Mouse (Mus musculus) thymus, adult 2 months (tissue): Measurements from ENCODE around the gene Siglec1.

ENCODE experiments used
- CTCF ChIP-seq: fragments of 200-500 bp; IDR thresholded peaks from 2 replicates; pipeline ENCODE4 v1.5.1; 2012; ENCODE audit warnings: mild to moderate bottlenecking, control low read depth, low read length, moderate library complexity, borderline replicate concordance; ENCODE audit not compliant: control insufficient read depth, poor library complexity, insufficient read depth; ENCODE audit errors: extremely low read depth
- POLR2A ChIP-seq: fragments of 200-500 bp; IDR thresholded peaks from 2 replicates; pipeline ENCODE4 v1.6.1; 2012; ENCODE audit warnings: mild to moderate bottlenecking, low read length, control low read depth, moderate library complexity; ENCODE audit not compliant: control insufficient read depth, poor library complexity, insufficient read depth; ENCODE audit errors: extremely low read depth

DNA sequence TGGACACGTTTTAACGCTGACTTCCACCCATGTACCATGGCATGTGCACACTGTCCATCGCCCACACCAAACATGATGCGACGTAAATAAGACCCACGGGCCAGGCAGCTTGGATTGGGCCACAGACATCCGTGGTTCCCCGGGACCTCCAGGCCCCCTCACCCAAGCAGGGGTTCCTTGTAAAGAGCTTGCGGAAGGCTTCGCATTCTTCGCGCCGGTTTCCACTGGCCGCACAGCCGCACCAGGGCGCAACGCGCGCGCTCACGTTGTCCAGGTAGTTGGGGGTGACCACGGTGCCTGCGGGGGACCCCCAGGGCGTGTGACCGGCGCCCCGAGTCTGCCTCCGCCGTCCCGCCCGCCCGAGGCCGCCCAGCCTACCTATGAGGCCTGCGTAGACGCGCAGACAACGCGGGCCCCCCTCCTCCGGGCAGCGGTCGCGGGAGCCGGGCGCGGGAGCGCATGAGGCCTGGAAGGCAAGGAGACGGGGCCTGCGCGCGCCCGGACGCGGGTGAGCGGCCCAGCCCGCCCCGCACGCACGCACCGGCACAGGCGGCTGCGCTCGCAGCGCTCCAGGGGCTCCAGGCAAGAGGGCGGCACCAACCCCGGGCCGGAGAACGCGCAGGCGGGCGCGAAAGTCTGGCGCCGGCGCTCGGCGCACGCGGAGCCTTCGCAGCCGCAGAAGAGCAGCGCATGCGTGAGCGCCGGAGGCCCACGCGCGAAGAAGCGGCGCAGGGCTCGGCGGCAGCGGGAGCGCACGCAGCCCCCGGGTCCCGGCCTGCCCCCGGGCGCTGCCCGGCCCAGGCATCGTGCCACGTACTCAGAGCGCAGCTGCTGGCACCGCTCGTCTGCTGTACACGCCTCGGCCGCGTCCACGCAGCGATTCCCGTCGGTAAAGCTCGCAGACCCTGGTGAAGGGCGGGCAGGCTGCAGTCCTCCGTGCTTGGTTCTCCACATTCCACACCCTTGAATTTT, 45.4 kb downstream of the Siglec1 start:
- TF ChIP-seq CTCF (no peak), POLR2A (no peak)
